Mouse (Mus musculus) CH12.LX (cell line): ENCODE data around the gene Thoc2. TPM values are rescaled to one million over a fixed set of nuclear protein-coding genes. Genes with fewer than 3 reads are reported as not detected.

Source experiments
- DNase-seq: peaks from one replicate; pipeline ENCODE4 v3.0.0-alpha.2; 2013; ENCODE audit errors: extremely low read depth
- H3K27ac ChIP-seq: 2 replicates; pipeline ENCODE4 v1.5.1; 2012; ENCODE audit warnings: low read depth, mild to moderate bottlenecking, control low read depth, moderate library complexity; ENCODE audit not compliant: insufficient read depth
- H3K27me3 ChIP-seq: replicated peaks from 2 replicates; pipeline ENCODE3; 2012; ENCODE audit warnings: inconsistent platforms
- H3K36me3 ChIP-seq, 2 experiments: replicated peaks in 1 of 2; 2 replicates each; pipeline versions ENCODE3 to v1.6.1; 2012; ENCODE audit warnings: inconsistent platforms in 1 of 2, low read length in 1 of 2, mild to moderate bottlenecking in 1 of 2, mixed read lengths in 1 of 2, moderate library complexity in 1 of 2; ENCODE audit not compliant: control insufficient read depth in 1 of 2, insufficient read depth in 1 of 2
- H3K4me1 ChIP-seq, 2 experiments: 2 replicates each; pipeline ENCODE4 v1.6.1; 2012; ENCODE audit warnings: inconsistent platforms in 1 of 2, moderate library complexity in 1 of 2; ENCODE audit not compliant: insufficient read depth in 2 of 2, control insufficient read depth in 1 of 2
- H3K4me2 ChIP-seq: 2 replicates; pipeline ENCODE4 v1.6.1; 2012; ENCODE audit warnings: low read depth, mild to moderate bottlenecking, control low read depth; ENCODE audit not compliant: poor library complexity, insufficient read depth, severe bottlenecking
- H3K4me3 ChIP-seq, 3 experiments: fragments of 150-350 bp in 1 of 3; sonication (generic) in 1 of 3; replicated peaks in 1 of 3; 2 replicates each; pipeline versions ENCODE3 to v1.5.1; 2011 to 2012; ENCODE audit warnings: low read depth in 2 of 3, low read length in 2 of 3, mild to moderate bottlenecking in 2 of 3, moderate library complexity in 2 of 3, control low read depth in 1 of 3, improper control_type of control experiment in 1 of 3, inconsistent platforms in 1 of 3, mixed read lengths in 1 of 3; ENCODE audit not compliant: poor library complexity in 1 of 3
- H3K79me2 ChIP-seq: replicated peaks from 2 replicates; pipeline ENCODE4 v1.6.1; 2012; ENCODE audit warnings: mild to moderate bottlenecking, moderate library complexity; ENCODE audit not compliant: control insufficient read depth, poor library complexity, insufficient read depth, severe bottlenecking; ENCODE audit errors: extremely low read depth
- H3K9ac ChIP-seq: 2 replicates; pipeline ENCODE4 v1.6.1; 2012; ENCODE audit warnings: low read depth, mild to moderate bottlenecking, control low read depth, moderate library complexity; ENCODE audit not compliant: insufficient read depth
- H3K9me3 ChIP-seq: replicated peaks from 2 replicates; pipeline ENCODE3; 2012; ENCODE audit warnings: low read length, inconsistent platforms, mixed read lengths
- BHLHE40 ChIP-seq: IDR thresholded peaks from 2 replicates; pipeline ENCODE4 v1.6.1; 2011; ENCODE audit warnings: mild to moderate bottlenecking, low read depth, low read length, improper control_type of control experiment
- CHD1 ChIP-seq: IDR thresholded peaks from 2 replicates; pipeline ENCODE4 v1.6.1; 2012; ENCODE audit warnings: low read depth, low read length, improper control_type of control experiment, inconsistent platforms
- CHD2 ChIP-seq: IDR thresholded peaks from 2 replicates; pipeline ENCODE4 v1.6.1; 2011; ENCODE audit warnings: low read length, improper control_type of control experiment
- CTCF ChIP-seq, 2 experiments: IDR thresholded peaks in 1 of 2; conservative IDR thresholded peaks in 1 of 2; 2 replicates each; pipeline ENCODE4 v1.5.1; 2011 to 2012; ENCODE audit warnings: low read depth in 2 of 2, low read length in 2 of 2, improper control_type of control experiment in 1 of 2, inconsistent platforms in 1 of 2, mild to moderate bottlenecking in 1 of 2, moderate library complexity in 1 of 2
- ELF1 ChIP-seq: IDR thresholded peaks from 2 replicates; pipeline ENCODE4 v1.6.1; 2014; ENCODE audit warnings: low read depth, mild to moderate bottlenecking, inconsistent platforms, low read length, improper control_type of control experiment
- EP300 ChIP-seq: IDR thresholded peaks from 2 replicates; pipeline ENCODE4 v1.6.1; 2011; ENCODE audit warnings: low read length, improper control_type of control experiment
- HCFC1 ChIP-seq: IDR thresholded peaks from 2 replicates; pipeline ENCODE4 v1.6.1; 2012; ENCODE audit warnings: low read depth, mild to moderate bottlenecking, inconsistent platforms, low read length, improper control_type of control experiment
- IRF4 ChIP-seq: IDR thresholded peaks from 2 replicates; pipeline ENCODE4 v1.6.1; 2014; ENCODE audit warnings: low read depth, mild to moderate bottlenecking, inconsistent platforms, low read length, improper control_type of control experiment
- JUND ChIP-seq: conservative IDR thresholded peaks from 2 replicates; pipeline ENCODE4 v1.6.1; 2011; ENCODE audit warnings: low read depth, low read length, improper control_type of control experiment
- KAT2A ChIP-seq: IDR thresholded peaks from 2 replicates; pipeline ENCODE4 v1.6.1; 2012; ENCODE audit warnings: low read length, improper control_type of control experiment, inconsistent platforms; ENCODE audit not compliant: insufficient replicate concordance
- MAFK ChIP-seq: IDR thresholded peaks from 2 replicates; pipeline ENCODE4 v1.6.1; 2011; ENCODE audit warnings: low read length, improper control_type of control experiment; ENCODE audit not compliant: insufficient replicate concordance
- MAZ ChIP-seq: IDR thresholded peaks from 2 replicates; pipeline ENCODE4 v1.6.1; 2012; ENCODE audit warnings: low read depth, mild to moderate bottlenecking, inconsistent platforms, low read length, improper control_type of control experiment, moderate library complexity
- MXI1 ChIP-seq: IDR thresholded peaks from 2 replicates; pipeline ENCODE4 v1.6.1; 2011; ENCODE audit warnings: mild to moderate bottlenecking, low read depth, low read length, improper control_type of control experiment
- MYC ChIP-seq: IDR thresholded peaks from 2 replicates; pipeline ENCODE4 v1.6.1; 2011; ENCODE audit warnings: low read depth, mild to moderate bottlenecking, improper control_type of control experiment, low read length
- PAX5 ChIP-seq: IDR thresholded peaks from 2 replicates; pipeline ENCODE4 v1.6.1; 2012; ENCODE audit warnings: low read length, inconsistent platforms, mixed read lengths
- RAD21 ChIP-seq: IDR thresholded peaks from 2 replicates; pipeline ENCODE4 v1.6.1; 2011; ENCODE audit warnings: low read depth, mild to moderate bottlenecking, low read length, improper control_type of control experiment, moderate library complexity
- RCOR1 ChIP-seq: conservative IDR thresholded peaks from 2 replicates; pipeline ENCODE4 v1.6.1; 2012; ENCODE audit warnings: low read depth, mild to moderate bottlenecking, inconsistent platforms, low read length, improper control_type of control experiment
- SIN3A ChIP-seq: IDR thresholded peaks from 2 replicates; pipeline ENCODE4 v1.6.1; 2012; ENCODE audit warnings: low read length, improper control_type of control experiment, inconsistent platforms
- TCF12 ChIP-seq: IDR thresholded peaks from 2 replicates; pipeline ENCODE4 v1.6.1; 2014; ENCODE audit warnings: low read depth, mild to moderate bottlenecking, inconsistent platforms, low read length, improper control_type of control experiment
- UBTF ChIP-seq: IDR thresholded peaks from 2 replicates; pipeline ENCODE4 v1.6.1; 2012; ENCODE audit warnings: low read depth, mild to moderate bottlenecking, inconsistent platforms, low read length, improper control_type of control experiment, moderate library complexity
- USF1 ChIP-seq: IDR thresholded peaks from 2 replicates; pipeline ENCODE4 v1.6.1; 2014; ENCODE audit warnings: low read depth, mild to moderate bottlenecking, inconsistent platforms, low read length, improper control_type of control experiment
- USF2 ChIP-seq: conservative IDR thresholded peaks from 2 replicates; pipeline ENCODE4 v1.6.1; 2011; ENCODE audit warnings: low read depth, low read length, improper control_type of control experiment
- ZNF384 ChIP-seq: IDR thresholded peaks from 2 replicates; pipeline ENCODE4 v1.6.1; 2012; ENCODE audit warnings: low read depth, low read length, improper control_type of control experiment, inconsistent platforms
- dilution Hi-C: fragments of 300-500 bp; cut with MboI; formaldehyde crosslinking; loops from 2 replicates; pipeline ENCODE4 v1.14.3; 2020; ENCODE audit warnings: low sequenced_read_pairs; ENCODE audit not compliant: extremely low pct_unique_long_range_greater_than_20kb, extremely low pct_ligation_motif_present
- in situ Hi-C: fragments of 300-500 bp; cut with MboI; formaldehyde crosslinking; loops from 3 replicates; pipeline ENCODE4 v1.14.3; 2019; ENCODE audit warnings: low sequenced_read_pairs, low pct_ligation_motif_present, low pct_unique_long_range_greater_than_20kb, mixed read lengths
- polyA plus RNA-seq: library from polyadenylated mRNA; unstranded; fragments of >175 nt; gene quantifications from 2 replicates; pipeline ENCODE4 v1.2.1, GENCODE M21; 2012; ENCODE audit warnings: low read depth; ENCODE audit not compliant: insufficient read length
- total RNA-seq, 2 experiments: library from RNA; depleted of rRNA; stranded (reverse); fragments of 300-350 nt in 1 of 2; fragments of >200 nt in 1 of 2; gene quantifications; 2 replicates each; pipeline ENCODE4 v1.2.3; 2012 to 2014

The Thoc2 gene
- total and polyA plus RNA-seq, 3 experiments, result 23.0 to 77.1 (median 48.9) TPM

GRCm38 (mm10) chrX:41911390-41912060 is 8.9 kb downstream of the Thoc2 start (continued):
- TF ChIP-seq TCF12 (peak; percentile 71), RCOR1 (no peak), MAZ (no peak), ZNF384 (no peak), JUND (no peak), MAFK (no peak), BHLHE40 (no peak), CHD2 (peak; percentile 67), IRF4 (no peak), EP300 (no peak)
- TF ChIP-seq, all 38 proteins: peak for 10

GRCm38 (mm10) chrX:41910981-41911380 is 9.5 kb downstream of the Thoc2 start:
- peak overlapping the region; percentile 61 to 99 (median 68) for H3K4me3 ChIP-seq
- dilution Hi-C loops, result no loop called here

GRCm38 (mm10) chrX:41910471-41910870 is 10.0 kb downstream of the Thoc2 start:
- dilution Hi-C loops (no loop called here), in situ Hi-C loops (no loop called here)
- no peaks in the 10 kb centered on the region for H3K27me3 ChIP-seq
- peaks cover 0 to 2% of the 10 kb centered on the region in 2 experiments for H3K36me3 ChIP-seq
- peak overlapping the region; percentile 93 for H3K9ac ChIP-seq
- H3K4me2 ChIP-seq, result peak overlapping the region; percentile 87; the same call in 1 of the 2 replicates
- no peak for DNase-seq
- H3K4me3 ChIP-seq, result peak overlapping the region; percentile 61 to 99 (median 68)
- TF ChIP-seq CTCF (conservative IDR thresholded peaks at IDR 0.05 in 1 of 2, IDR thresholded peaks at IDR 0.05 in 1 of 2; ENCODE audit: low read depth in 2 of 2, low read length in 2 of 2), result no peak
- no peak for TF ChIP-seq BHLHE40
- TF ChIP-seq MXI1, result no peak
- TF ChIP-seq MYC, result no peak
- TF ChIP-seq USF2, result no peak
- TF ChIP-seq EP300, result no peak
- no peak for TF ChIP-seq MAZ
- no peak for TF ChIP-seq RCOR1
- TF ChIP-seq ELF1, result no peak
- TF ChIP-seq SIN3A, result no peak; the same call in 1 of the 2 replicates
- no peak for TF ChIP-seq MAFK
- no peak for TF ChIP-seq PAX5
- TF ChIP-seq CHD2, result no peak
- TF ChIP-seq HCFC1, result no peak
- TF ChIP-seq JUND, result no peak
- no peak for TF ChIP-seq USF1
- TF ChIP-seq CHD1, result no peak
- TF ChIP-seq KAT2A, result no peak
- no peak for TF ChIP-seq TCF12
- no peaks in the 10 kb centered on the region for H3K9me3 ChIP-seq
- H3K4me1 ChIP-seq, result peaks cover 0 to 6% of the 10 kb centered on the region in 2 experiments; a peak in 2 of 4 replicates
- no peak overlapping the region for H3K27ac ChIP-seq
- peaks cover 44% of the 10 kb centered on the region for H3K79me2 ChIP-seq

More at GRCm38 (mm10) chrX:41910981-41911380, 9.5 kb downstream of the Thoc2 start:
- H3K79me2 ChIP-seq, result peaks cover 44% of the 10 kb centered on the region
- in situ Hi-C loops, result no loop called here
- no peaks in the 10 kb centered on the region for H3K27me3 ChIP-seq
- DNase-seq, result no peak
- H3K36me3 ChIP-seq, result peaks cover 0 to 2% of the 10 kb centered on the region in 2 experiments
- no peaks in the 10 kb centered on the region for H3K9me3 ChIP-seq
- H3K4me2 ChIP-seq, result peak overlapping the region; percentile 87; the same call in 1 of the 2 replicates
- peaks cover 0 to 6% of the 10 kb centered on the region in 2 experiments; a peak in 2 of 4 replicates for H3K4me1 ChIP-seq
- H3K9ac ChIP-seq, result peak overlapping the region; percentile 93
- H3K27ac ChIP-seq, result no peak overlapping the region
- no peak for TF ChIP-seq CHD2
- TF ChIP-seq MAZ, result no peak
- TF ChIP-seq UBTF, result no peak
- no peak for TF ChIP-seq RAD21
